Mouse (Mus musculus): ENCODE results near the gene Abca15. TPM values are rescaled to one million over a fixed set of nuclear protein-coding genes. Genes with fewer than 3 reads are reported as not detected.

Gene Abca15
- total and polyA plus RNA-seq, 3 experiments = not detected

DNA sequence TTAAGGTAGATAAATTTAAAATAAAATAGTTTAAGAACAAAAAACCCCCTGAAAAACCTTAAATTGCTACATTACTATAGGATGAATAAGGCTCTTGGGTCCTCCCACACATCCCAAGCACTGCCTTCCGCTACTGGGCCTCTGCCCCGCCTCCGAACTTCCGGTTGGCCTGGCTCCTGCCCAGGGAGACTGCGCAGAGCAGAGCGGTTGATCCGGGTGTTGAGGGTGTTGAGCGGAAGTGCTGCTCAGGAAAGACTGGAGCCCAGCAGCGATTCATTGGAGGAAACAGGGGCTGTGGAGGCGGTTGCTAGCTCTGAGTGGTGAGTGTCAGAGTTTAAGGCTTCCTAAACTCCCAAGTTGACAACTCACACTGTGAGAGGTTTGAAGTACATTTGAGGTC lies 81.0 kb downstream of the Abca15 start, which contains the start of gene Abca16:
Gene Abca16 (plus strand): TSS at position 201 of the 400 bp plus-strand sequence.
- in situ Hi-C loops (cut with MboI; ENCODE audit: low pct_ligation_motif_present, low pct_unique_long_range_greater_than_20kb, low sequenced_read_pairs) = no loop called here
- Histone ChIP-seq H3K36me3 (replicated peaks in 1 of 2; ENCODE audit: control insufficient read depth in 1 of 2, insufficient read depth in 1 of 2, low read length in 1 of 2) (no peaks in the 10 kb centered on the region), H3K27me3 (replicated peaks) (peaks cover 1% of the 10 kb centered on the region), H3K79me2 (replicated peaks; ENCODE audit: control insufficient read depth, extremely low read depth, insufficient read depth, poor library complexity, severe bottlenecking) (no peaks in the 10 kb centered on the region), H3K4me1 (ENCODE audit: control insufficient read depth in 1 of 2, insufficient read depth in 2 of 2) (no peaks in the 10 kb centered on the region), H3K4me3 (replicated peaks in 1 of 3; ENCODE audit: low read depth in 2 of 3, low read length in 2 of 3, poor library complexity in 1 of 3) (no peak within 1 kb of the TSS), H3K9me3 (replicated peaks; ENCODE audit: low read length) (no peaks in the 10 kb centered on the region), H3K27ac (ENCODE audit: insufficient read depth, low read depth) (no peak within 1 kb of the TSS), H3K4me2 (ENCODE audit: insufficient read depth, low read depth, poor library complexity, severe bottlenecking) (no peak within 1 kb of the TSS), H3K9ac (ENCODE audit: insufficient read depth, low read depth) (no peak within 1 kb of the TSS)
- dilution Hi-C loops (cut with MboI; ENCODE audit: extremely low pct_ligation_motif_present, extremely low pct_unique_long_range_greater_than_20kb, low sequenced_read_pairs) = no loop called here
- TF ChIP-seq RCOR1 (conservative IDR thresholded peaks at IDR 0.05; ENCODE audit: low read depth, low read length) (no peak), EP300 (IDR thresholded peaks at IDR 0.05; ENCODE audit: low read length) (no peak), BHLHE40 (IDR thresholded peaks at IDR 0.05; ENCODE audit: low read depth, low read length) (no peak), IRF4 (IDR thresholded peaks at IDR 0.05; ENCODE audit: low read depth, low read length) (no peak), JUND (conservative IDR thresholded peaks at IDR 0.05; ENCODE audit: low read depth, low read length) (no peak), USF1 (IDR thresholded peaks at IDR 0.05; ENCODE audit: low read depth, low read length) (no peak), PAX5 (IDR thresholded peaks at IDR 0.05; ENCODE audit: low read length) (no peak), CHD1 (IDR thresholded peaks at IDR 0.05; ENCODE audit: low read depth, low read length) (no peak), MAZ (IDR thresholded peaks at IDR 0.05; ENCODE audit: low read depth, low read length) (no peak), MEF2A (IDR thresholded peaks at IDR 0.05; ENCODE audit: borderline replicate concordance, low read depth, low read length) (no peak), UBTF (IDR thresholded peaks at IDR 0.05; ENCODE audit: low read depth, low read length) (no peak), NRF1 (IDR thresholded peaks at IDR 0.05; ENCODE audit: low read depth, low read length) (no peak), E2F4 (IDR thresholded peaks at IDR 0.05; ENCODE audit: insufficient replicate concordance, low read depth, low read length) (no peak), MYC (IDR thresholded peaks at IDR 0.05; ENCODE audit: low read depth, low read length) (no peak), KAT2A (IDR thresholded peaks at IDR 0.05; ENCODE audit: insufficient replicate concordance, low read length) (no peak), USF2 (conservative IDR thresholded peaks at IDR 0.05; ENCODE audit: low read depth, low read length) (no peak), CTCF (conservative IDR thresholded peaks at IDR 0.05 in 1 of 2, IDR thresholded peaks at IDR 0.05 in 1 of 2; ENCODE audit: low read depth in 2 of 2, low read length in 2 of 2) (no peak), HCFC1 (IDR thresholded peaks at IDR 0.05; ENCODE audit: low read depth, low read length) (no peak)
- no peak for DNase-seq (ENCODE audit: extremely low read depth)

DNA sequence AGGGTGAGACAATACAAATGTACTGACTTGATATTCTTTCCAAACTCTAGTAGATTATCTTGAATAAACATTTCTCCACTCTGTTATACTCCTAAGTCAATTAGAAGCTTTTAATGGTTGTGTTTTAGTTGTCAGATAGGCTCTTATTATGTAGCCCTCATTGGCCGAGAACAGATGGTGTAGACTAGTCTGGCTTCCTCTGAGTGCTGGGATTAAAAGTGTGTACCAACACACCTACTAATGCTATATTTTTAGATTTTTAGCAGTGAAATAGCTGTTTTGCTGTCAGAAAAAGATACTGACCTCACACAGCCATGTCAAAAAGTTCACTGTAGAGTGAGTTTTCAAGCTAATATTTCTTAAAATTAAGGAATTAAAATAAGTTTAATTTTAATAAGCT lies 83.9 kb downstream of the Abca15 start:
- Histone ChIP-seq H3K27ac (ENCODE audit: insufficient read depth, low read depth) (no peak overlapping the region), H3K4me1 (ENCODE audit: control insufficient read depth in 1 of 2, insufficient read depth in 2 of 2) (no peaks in the 10 kb centered on the region), H3K4me2 (ENCODE audit: insufficient read depth, low read depth, poor library complexity, severe bottlenecking) (no peak overlapping the region), H3K4me3 (replicated peaks in 1 of 3; ENCODE audit: low read depth in 2 of 3, low read length in 2 of 3, poor library complexity in 1 of 3) (no peak overlapping the region), H3K79me2 (replicated peaks; ENCODE audit: control insufficient read depth, extremely low read depth, insufficient read depth, poor library complexity, severe bottlenecking) (no peaks in the 10 kb centered on the region), H3K9ac (ENCODE audit: insufficient read depth, low read depth) (no peak overlapping the region), H3K27me3 (replicated peaks) (peaks cover 1% of the 10 kb centered on the region), H3K9me3 (replicated peaks; ENCODE audit: low read length) (no peaks in the 10 kb centered on the region), H3K36me3 (replicated peaks in 1 of 2; ENCODE audit: control insufficient read depth in 1 of 2, insufficient read depth in 1 of 2, low read length in 1 of 2) (no peaks in the 10 kb centered on the region)
- no peak for DNase-seq (ENCODE audit: extremely low read depth)
- TF ChIP-seq MYC (IDR thresholded peaks at IDR 0.05; ENCODE audit: low read depth, low read length) (no peak), TBP (conservative IDR thresholded peaks at IDR 0.05; ENCODE audit: low read depth, low read length) (no peak), MEF2A (IDR thresholded peaks at IDR 0.05; ENCODE audit: borderline replicate concordance, low read depth, low read length) (no peak), PAX5 (IDR thresholded peaks at IDR 0.05; ENCODE audit: low read length) (no peak), ETS1 (conservative IDR thresholded peaks at IDR 0.05; ENCODE audit: low read depth, low read length) (no peak), TCF12 (IDR thresholded peaks at IDR 0.05; ENCODE audit: low read depth, low read length) (no peak), NELFE (IDR thresholded peaks at IDR 0.05; ENCODE audit: low read depth, low read length) (no peak), MXI1 (IDR thresholded peaks at IDR 0.05; ENCODE audit: low read depth, low read length) (no peak)
- dilution Hi-C loops (cut with MboI; ENCODE audit: extremely low pct_ligation_motif_present, extremely low pct_unique_long_range_greater_than_20kb, low sequenced_read_pairs) = no loop called here
- in situ Hi-C loops (cut with MboI; ENCODE audit: low pct_ligation_motif_present, low pct_unique_long_range_greater_than_20kb, low sequenced_read_pairs) = no loop called here

Measured in CH12.LX (cell line).